Mouse (Mus musculus): ENCODE results near the gene Atoh8. TPM values are rescaled to one million over a fixed set of nuclear protein-coding genes. Genes with fewer than 3 reads are reported as not detected.

The Atoh8 gene
- polyA plus RNA-seq, 1 experiment, result 16.2 TPM

DNA sequence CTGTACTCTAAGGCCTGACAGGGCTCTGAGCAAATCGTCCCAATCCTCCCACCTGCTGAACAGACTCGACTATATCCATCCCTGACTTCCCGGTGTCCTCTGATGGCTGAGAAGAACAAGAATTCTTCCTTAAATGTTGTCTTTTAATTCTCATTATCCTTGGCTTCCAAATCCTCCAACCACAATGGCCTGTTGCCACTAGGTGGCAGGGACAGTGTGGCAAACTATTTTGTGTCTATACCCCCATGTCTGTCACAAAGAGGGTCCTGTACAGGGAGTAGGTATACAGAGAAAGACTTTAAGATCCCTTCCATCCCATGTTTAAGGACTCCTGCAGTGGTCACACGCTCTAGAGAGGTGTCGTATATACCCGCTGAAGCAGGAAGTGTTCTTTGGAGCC, 14.1 kb downstream of the Atoh8 start:
- no peak overlapping the region for H3K27ac ChIP-seq (ENCODE audit: insufficient read depth, low read length)
- no peak overlapping the region for H3K4me3 ChIP-seq (ENCODE audit: insufficient read depth, low read length)
- TF ChIP-seq CTCF (IDR thresholded peaks at IDR 0.05; ENCODE audit: borderline replicate concordance, insufficient read depth, low read length) (no peak), POLR2A (IDR thresholded peaks at IDR 0.05; ENCODE audit: low read depth, low read length) (no peak)
- H3K4me1 ChIP-seq (ENCODE audit: control insufficient read depth, insufficient read depth, low read length), result peaks cover 9% of the 10 kb centered on the region

DNA sequence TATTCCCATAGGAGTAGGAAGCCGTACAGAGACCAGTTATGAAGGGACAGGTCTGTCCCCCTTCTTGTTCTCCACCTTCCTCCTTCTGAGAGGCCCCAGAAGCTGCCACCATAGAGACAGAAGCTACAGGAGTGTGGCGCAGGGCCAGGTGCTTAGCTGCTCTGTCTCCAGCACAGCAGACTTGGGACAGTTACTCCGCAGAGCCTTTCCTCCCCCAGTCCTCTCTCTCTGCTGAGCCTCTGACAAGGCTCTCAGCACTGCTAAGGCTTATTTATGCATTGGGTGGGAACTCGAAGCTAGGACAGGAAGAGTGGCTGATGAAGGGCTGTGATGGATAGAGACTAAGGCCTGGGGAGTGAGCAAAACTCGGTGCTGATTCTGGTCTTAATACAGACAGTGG, 15.8 kb downstream of the Atoh8 start:
- Histone ChIP-seq H3K4me3 (ENCODE audit: insufficient read depth, low read length) (no peak overlapping the region), H3K27ac (ENCODE audit: insufficient read depth, low read length) (no peak overlapping the region), H3K4me1 (ENCODE audit: control insufficient read depth, insufficient read depth, low read length) (peaks cover 20% of the 10 kb centered on the region)
- TF ChIP-seq CTCF (IDR thresholded peaks at IDR 0.05; ENCODE audit: borderline replicate concordance, insufficient read depth, low read length) (no peak), POLR2A (IDR thresholded peaks at IDR 0.05; ENCODE audit: low read depth, low read length) (no peak)

GRCm38 (mm10) chr6:72218281-72218680, 17.1 kb downstream of the Atoh8 start:
- H3K27ac ChIP-seq (ENCODE audit: insufficient read depth, low read length), result no peak overlapping the region
- no peak for TF ChIP-seq POLR2A (IDR thresholded peaks at IDR 0.05; ENCODE audit: low read depth, low read length)
- TF ChIP-seq CTCF (IDR thresholded peaks at IDR 0.05; ENCODE audit: borderline replicate concordance, insufficient read depth, low read length), result no peak
- no peak overlapping the region for H3K4me3 ChIP-seq (ENCODE audit: insufficient read depth, low read length)
- H3K4me1 ChIP-seq (ENCODE audit: control insufficient read depth, insufficient read depth, low read length), result peaks cover 20% of the 10 kb centered on the region

DNA sequence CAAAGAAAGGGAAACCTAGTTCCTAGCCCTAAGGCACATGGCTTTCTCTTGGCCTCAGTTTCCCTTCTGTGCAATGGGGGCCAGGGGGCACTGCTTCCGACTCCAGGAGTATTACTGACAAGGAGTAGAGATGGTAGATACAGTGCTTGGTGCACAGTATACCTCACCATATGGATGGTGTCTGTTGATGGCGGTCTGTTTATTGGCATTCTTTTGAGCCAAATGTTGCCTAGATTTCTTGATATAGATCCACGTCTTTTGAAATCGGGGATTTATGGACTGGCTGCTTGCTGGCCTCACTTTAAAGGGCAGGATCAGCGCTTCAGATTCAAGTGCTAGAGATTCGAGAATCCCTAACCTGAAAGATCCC, 18.0 kb downstream of the Atoh8 start:
- H3K27ac ChIP-seq (ENCODE audit: insufficient read depth, low read length), result peak overlapping the region; percentile 65; the same call in 1 of the 2 replicates
- no peak for TF ChIP-seq POLR2A (IDR thresholded peaks at IDR 0.05; ENCODE audit: low read depth, low read length)
- TF ChIP-seq CTCF (IDR thresholded peaks at IDR 0.05; ENCODE audit: borderline replicate concordance, insufficient read depth, low read length), result no peak
- H3K4me1 ChIP-seq (ENCODE audit: control insufficient read depth, insufficient read depth, low read length), result peaks cover 20% of the 10 kb centered on the region
- no peak overlapping the region for H3K4me3 ChIP-seq (ENCODE audit: insufficient read depth, low read length)

DNA sequence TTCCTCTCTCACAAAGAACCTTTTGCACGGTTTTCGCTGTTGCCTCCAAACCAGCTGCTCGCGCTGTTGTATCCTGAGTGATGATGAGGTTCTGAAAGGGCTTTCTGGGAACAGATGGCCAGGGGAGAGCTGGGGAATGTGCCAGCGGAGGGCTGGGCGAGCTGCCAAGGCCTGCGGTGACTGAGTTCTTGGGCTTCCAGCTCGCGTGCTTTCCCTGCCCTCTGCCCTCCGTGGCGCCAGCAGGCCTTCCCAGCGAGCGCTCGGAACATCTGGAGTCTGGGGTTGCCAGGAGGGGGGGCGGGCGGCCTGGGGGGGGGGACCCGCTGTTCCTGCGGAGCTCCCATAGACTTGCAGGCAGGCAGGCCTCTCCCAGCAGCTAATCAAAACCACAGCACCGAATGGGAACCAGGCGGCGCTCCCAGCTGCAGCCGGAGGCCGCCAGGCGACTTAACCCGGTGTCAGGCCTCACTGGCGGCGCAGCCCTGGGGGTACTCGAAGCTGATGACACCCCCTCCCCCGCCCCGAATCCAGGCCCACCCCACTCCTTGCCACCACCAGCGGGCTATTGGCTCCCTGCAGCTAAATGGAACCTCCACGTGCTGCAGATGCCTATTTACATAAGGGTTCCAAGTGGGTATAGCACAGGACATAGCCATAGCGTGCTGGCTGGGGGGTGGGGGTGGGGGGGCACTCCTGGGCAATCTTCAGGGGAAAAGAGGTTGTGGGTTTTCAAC, 18.5 kb downstream of the Atoh8 start:
- TF ChIP-seq CTCF (IDR thresholded peaks at IDR 0.05; ENCODE audit: borderline replicate concordance, insufficient read depth, low read length) (no peak), POLR2A (IDR thresholded peaks at IDR 0.05; ENCODE audit: low read depth, low read length) (no peak)
- peaks cover 20% of the 10 kb centered on the region for H3K4me1 ChIP-seq (ENCODE audit: control insufficient read depth, insufficient read depth, low read length)
- H3K4me3 ChIP-seq (ENCODE audit: insufficient read depth, low read length), result no peak overlapping the region
- H3K27ac ChIP-seq (ENCODE audit: insufficient read depth, low read length), result peak overlapping the region; percentile 65; the same call in 1 of the 2 replicates

- Histone ChIP-seq H3K4me3 (ENCODE audit: insufficient read depth, low read length) (no peak overlapping the region), H3K27ac (ENCODE audit: insufficient read depth, low read length) (peak overlapping the region; percentile 83), H3K4me1 (ENCODE audit: control insufficient read depth, insufficient read depth, low read length) (peaks cover 20% of the 10 kb centered on the region)
- no peak for TF ChIP-seq CTCF (IDR thresholded peaks at IDR 0.05; ENCODE audit: borderline replicate concordance, insufficient read depth, low read length)
- TF ChIP-seq POLR2A (IDR thresholded peaks at IDR 0.05; ENCODE audit: low read depth, low read length), result no peak
Observed at GRCm38 (mm10) chr6:72215582-72215981, 19.8 kb downstream of the Atoh8 start.

DNA sequence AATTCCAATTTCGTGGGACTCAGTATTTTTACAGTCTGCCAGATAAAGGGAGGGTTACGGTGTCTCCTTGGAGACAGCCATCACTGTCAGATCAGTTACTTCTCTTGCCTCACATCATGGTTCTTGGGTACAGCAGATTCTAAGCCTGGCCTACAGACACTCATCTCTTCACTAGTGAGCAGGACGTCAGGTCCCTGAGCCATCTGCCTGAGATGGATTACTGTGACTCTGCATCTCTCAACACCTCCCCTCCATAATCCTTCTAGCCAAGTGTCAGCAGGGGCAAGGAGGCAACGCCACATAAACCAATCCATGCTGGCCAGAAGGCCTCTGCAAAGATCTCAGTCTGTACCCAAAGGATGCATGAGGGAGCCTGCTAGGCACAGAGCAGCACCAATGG, 24.0 kb downstream of the Atoh8 start:
- H3K4me1 ChIP-seq (ENCODE audit: control insufficient read depth, insufficient read depth, low read length), result peaks cover 11% of the 10 kb centered on the region

GRCm38 (mm10) chr6:72210823-72211222, 24.6 kb downstream of the Atoh8 start:
- TF ChIP-seq POLR2A (IDR thresholded peaks at IDR 0.05; ENCODE audit: low read depth, low read length) (no peak), CTCF (IDR thresholded peaks at IDR 0.05; ENCODE audit: borderline replicate concordance, insufficient read depth, low read length) (no peak)
- H3K27ac ChIP-seq (ENCODE audit: insufficient read depth, low read length), result no peak overlapping the region
- H3K4me1 ChIP-seq (ENCODE audit: control insufficient read depth, insufficient read depth, low read length), result peaks cover 7% of the 10 kb centered on the region
- H3K4me3 ChIP-seq (ENCODE audit: insufficient read depth, low read length), result no peak overlapping the region

More for the DNA sequence above, 24.0 kb downstream of the Atoh8 start:
- Histone ChIP-seq H3K27ac (ENCODE audit: insufficient read depth, low read length) (no peak overlapping the region), H3K4me3 (ENCODE audit: insufficient read depth, low read length) (no peak overlapping the region)
- TF ChIP-seq CTCF (IDR thresholded peaks at IDR 0.05; ENCODE audit: borderline replicate concordance, insufficient read depth, low read length), result no peak
- no peak for TF ChIP-seq POLR2A (IDR thresholded peaks at IDR 0.05; ENCODE audit: low read depth, low read length)

GRCm38 (mm10) chr6:72209738-72210137, 25.6 kb downstream of the Atoh8 start:
- Histone ChIP-seq H3K4me1 (ENCODE audit: control insufficient read depth, insufficient read depth, low read length) (no peaks in the 10 kb centered on the region), H3K27ac (ENCODE audit: insufficient read depth, low read length) (no peak overlapping the region), H3K4me3 (ENCODE audit: insufficient read depth, low read length) (no peak overlapping the region)
- no peak for TF ChIP-seq POLR2A (IDR thresholded peaks at IDR 0.05; ENCODE audit: low read depth, low read length)
- no peak for TF ChIP-seq CTCF (IDR thresholded peaks at IDR 0.05; ENCODE audit: borderline replicate concordance, insufficient read depth, low read length)

DNA sequence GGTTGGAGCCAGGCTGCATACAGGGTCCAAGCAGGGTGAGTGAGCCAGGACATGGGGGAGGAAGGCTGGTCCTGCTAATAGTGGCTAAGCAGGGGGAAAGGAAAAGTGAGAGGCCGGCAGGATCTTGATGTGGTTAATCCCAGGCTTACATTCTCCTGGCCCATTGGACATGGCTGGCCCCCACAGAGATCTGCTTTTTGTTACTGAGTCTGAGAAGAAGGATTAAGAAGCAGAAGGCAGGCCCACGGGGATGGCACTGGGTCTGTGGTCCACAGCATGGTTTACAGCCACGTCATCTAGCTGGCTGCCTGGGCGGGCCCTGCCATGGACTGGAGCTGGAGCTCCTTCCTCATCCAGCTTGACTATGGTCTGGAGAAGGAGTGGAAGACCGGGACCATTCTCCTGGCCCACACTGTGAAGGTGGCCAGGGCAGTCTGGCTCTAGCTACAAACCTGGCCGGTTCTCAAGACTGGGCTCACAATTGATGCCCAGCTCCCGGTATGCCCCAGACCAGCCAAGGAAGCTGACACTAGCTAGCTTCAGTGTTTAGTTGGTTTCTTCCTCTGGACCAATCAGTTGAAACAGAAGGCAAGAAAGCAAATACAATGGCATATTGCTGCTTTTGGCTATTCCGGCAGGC, 26.9 kb downstream of the Atoh8 start:
- H3K4me3 ChIP-seq (ENCODE audit: insufficient read depth, low read length), result no peak overlapping the region
- no peak overlapping the region for H3K27ac ChIP-seq (ENCODE audit: insufficient read depth, low read length)
- TF ChIP-seq POLR2A (IDR thresholded peaks at IDR 0.05; ENCODE audit: low read depth, low read length) (no peak), CTCF (IDR thresholded peaks at IDR 0.05; ENCODE audit: borderline replicate concordance, insufficient read depth, low read length) (no peak)
- no peaks in the 10 kb centered on the region for H3K4me1 ChIP-seq (ENCODE audit: control insufficient read depth, insufficient read depth, low read length)

Data from embryonic fibroblast, embryonic 13.5 days (primary cell).